Mouse (Mus musculus): ENCODE data around the gene 9930111J21Rik2. TPM values are rescaled to one million over a fixed set of nuclear protein-coding genes. Genes with fewer than 3 reads are reported as not detected.
"Not testable (repeated sequence)": the region's sequence is repeated elsewhere in the genome, so short reads cannot be mapped to it uniquely, and the experiment has no call there.

9930111J21Rik2 gene
- total RNA-seq, 2 experiments from 2014 or later: 0.87 to 1.9 TPM

DNA sequence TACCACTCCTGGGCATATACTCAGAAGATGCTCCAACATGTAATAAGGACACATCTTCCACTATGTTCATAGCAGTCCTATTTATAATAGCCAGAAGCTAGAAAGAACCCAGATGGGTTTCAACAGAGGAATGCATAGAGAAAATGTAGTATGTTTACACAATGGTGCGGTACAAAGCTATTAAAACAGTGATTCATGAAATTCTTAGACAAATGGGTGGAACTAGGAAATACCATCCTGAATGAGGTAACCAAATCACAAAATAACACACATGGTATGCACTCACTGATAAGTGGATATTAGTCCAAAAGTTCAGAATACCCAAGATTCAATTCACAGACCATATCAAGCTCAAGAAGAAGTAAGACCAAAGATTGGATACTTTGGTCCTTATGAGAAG is 76.4 kb downstream of the 9930111J21Rik2 start:
- not testable (repeated sequence) for DNase-seq

Other genes with a start within 250 kb of the 9930111J21Rik2 start
- 10 to 100 TPM; 22.2 to 22.8 TPM for gene Trim41, start 233.9 kb downstream of the 9930111J21Rik2 start, total RNA-seq (2021)
- 100 to 1,000 TPM; 107 to 110 TPM for gene Trim7, start 225.1 kb downstream of the 9930111J21Rik2 start, total RNA-seq (2021)
- gene Gm12184, start 224.6 kb downstream of the 9930111J21Rik2 start, total RNA-seq (2021): 1 to 10 TPM; 1.8 to 3.6 TPM
- gene Irgm1, start 179.6 kb downstream of the 9930111J21Rik2 start, total RNA-seq (2021): 1 to 10 TPM; 5.9 to 7.0 TPM
- gene Gm5431, start 149.0 kb downstream of the 9930111J21Rik2 start, total RNA-seq (2021): under 1 TPM; 0.49 to 0.52 TPM
- gene Psme2b, start 105.1 kb downstream of the 9930111J21Rik2 start, total RNA-seq (2021): 1 to 10 TPM; 1.2 to 1.5 TPM
- under 1 TPM; 0.12 to 0.16 TPM for gene Olfr56, start 72.4 kb downstream of the 9930111J21Rik2 start, total RNA-seq (2021)
- gene 9930111J21Rik1, start 71.8 kb downstream of the 9930111J21Rik2 start, total RNA-seq (2021): 1 to 10 TPM in 1 of 2 experiments, under 1 TPM in 1; 0.59 to 1.0 TPM
- under 1 TPM; 0.19 to 0.34 TPM for gene Gm12185, start 59.0 kb downstream of the 9930111J21Rik2 start, total RNA-seq (2021)
- gene Tgtp1, start 57.1 kb downstream of the 9930111J21Rik2 start, total RNA-seq (2021): under 1 TPM in 1 of 2 experiments, not detected in 1; 0.09 TPM
- gene Tgtp2, start 13.0 kb upstream of the 9930111J21Rik2 start, total RNA-seq (2021): not detected
- 1 to 10 TPM in 1 of 2 experiments, under 1 TPM in 1; 0.77 to 1.9 TPM for gene Ifi47, start 25.3 kb upstream of the 9930111J21Rik2 start, total RNA-seq (2021)
- not detected for gene Olfr1396, start 63.6 kb upstream of the 9930111J21Rik2 start, total RNA-seq (2021)
- gene Olfr1395, start 91.0 kb upstream of the 9930111J21Rik2 start, total RNA-seq (2021): not detected
- not detected for gene Olfr1394, start 103.1 kb upstream of the 9930111J21Rik2 start, total RNA-seq (2021)
- 1 to 10 TPM; 5.9 to 7.7 TPM for gene Btnl9, start 135.9 kb upstream of the 9930111J21Rik2 start, total RNA-seq (2021)
- gene Zfp62, start 152.1 kb upstream of the 9930111J21Rik2 start, total RNA-seq (2021): 10 to 100 TPM; 20.8 to 27.5 TPM
- 10 to 100 TPM; 42.7 to 60.3 TPM for gene Mgat1, start 192.9 kb upstream of the 9930111J21Rik2 start, total RNA-seq (2021)
- under 1 TPM; 0.18 to 0.33 TPM for gene Olfr1393, start 227.1 kb upstream of the 9930111J21Rik2 start, total RNA-seq (2021)
- not detected for gene Olfr1392, start 234.0 kb upstream of the 9930111J21Rik2 start, total RNA-seq (2021)